Mouse (Mus musculus): ENCODE measurements around the gene Socs7. TPM values are rescaled to one million over a fixed set of nuclear protein-coding genes. Genes with fewer than 3 reads are reported as not detected.
A peak's percentile ranks its signal among the peaks of the same experiment; 100 is the strongest.

Socs7 gene
- polyA plus RNA-seq, 1 experiment from 2014 or later: 2.6 TPM

DNA sequence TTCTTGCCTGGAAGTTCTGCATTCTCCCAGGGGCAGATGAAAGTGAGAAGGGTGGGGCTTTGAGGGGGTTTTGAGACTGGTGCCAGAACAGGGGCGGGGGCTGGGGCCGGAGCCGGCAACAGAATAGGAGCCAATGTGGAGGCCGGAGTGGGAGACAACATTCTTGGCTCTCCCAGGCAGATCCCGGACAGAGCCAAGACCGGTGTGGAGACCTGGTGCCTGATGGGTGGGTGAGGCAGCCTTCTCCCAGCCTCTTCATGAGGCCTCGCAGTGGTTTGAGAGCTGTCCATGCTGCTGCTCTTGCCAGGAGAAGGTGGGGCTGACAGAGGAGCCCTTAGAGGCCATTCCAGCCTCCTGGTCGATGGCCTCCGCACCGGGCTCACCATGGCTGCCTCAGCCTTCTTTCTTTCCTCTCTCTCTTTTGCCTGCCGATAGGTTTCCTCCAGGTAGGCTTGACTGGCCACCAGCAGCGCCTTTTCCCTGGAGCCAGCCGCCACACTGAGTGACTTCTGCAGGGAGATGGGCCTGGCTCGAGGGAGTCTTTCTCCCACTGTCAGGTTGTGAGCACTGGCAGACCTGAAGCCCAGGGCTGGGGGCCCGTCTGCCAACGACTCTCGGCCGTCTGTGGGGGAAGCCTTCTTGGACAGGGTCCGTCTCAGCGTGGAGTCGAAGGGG is 23.9 kb upstream of the Socs7 start:
- Histone ChIP-seq H3K36me3 (ENCODE audit: insufficient read depth, low read length) (no peaks in the 10 kb centered on the region), H3K4me3 (replicated peaks; ENCODE audit: low read depth, low read length) (no peak overlapping the region; the same call in 1 of the 2 replicates), H3K9me3 (replicated peaks; ENCODE audit: low read length) (no peaks in the 10 kb centered on the region), H3K4me1 (replicated peaks; ENCODE audit: insufficient read depth, low read length) (no peaks in the 10 kb centered on the region; the same call in 1 of the 2 replicates), H3K27ac (no peak overlapping the region), H3K9ac (ENCODE audit: low read depth, low read length) (0 out of 2 replicates have a peak overlapping the region, but pooled peaks have one; percentile 5), H3K27me3 (ENCODE audit: insufficient read depth, low read length) (no peaks in the 10 kb centered on the region), H3K4me2 (ENCODE audit: low read length) (peak overlapping the region; percentile 41)
- ATAC-seq (replicated peaks; ENCODE audit: low FRiP score, low read depth) (no peak), DNase-seq (ENCODE audit: low spot score) (no peak)
- WGBS: 48% methylated on average over 21 of the region's 21 CpGs
- no peak for TF ChIP-seq CTCF (IDR thresholded peaks at IDR 0.05; ENCODE audit: low read depth)

DNA sequence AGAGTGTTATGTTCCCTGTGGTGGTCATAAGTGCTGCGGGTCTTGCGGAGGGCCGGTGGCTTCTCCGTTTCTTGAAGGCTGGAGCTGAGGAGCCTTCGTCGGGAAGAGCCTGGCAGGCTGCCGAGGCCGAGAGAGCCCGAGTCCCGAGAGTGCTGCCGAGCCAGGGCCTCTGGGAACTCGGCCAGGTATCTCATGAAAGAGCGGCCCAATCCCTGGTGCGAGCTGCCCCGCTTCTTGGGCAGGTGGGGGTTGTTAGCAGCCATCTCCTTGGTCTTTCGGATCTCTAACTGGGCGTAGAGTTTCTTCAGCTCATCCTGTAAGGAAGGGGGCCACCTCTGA is 23.4 kb upstream of the Socs7 start:
- no peak overlapping the region; the same call in 1 of the 2 replicates for H3K4me3 ChIP-seq (replicated peaks; ENCODE audit: low read depth, low read length)

GRCm38 (mm10) chr11:97343175-97343574 is 19.2 kb upstream of the Socs7 start:
- WGBS: 43% methylated on average over 8 of the region's 8 CpGs
- DNase-seq (ENCODE audit: low spot score): no peak
- H3K9me3 ChIP-seq (replicated peaks; ENCODE audit: low read length): no peaks in the 10 kb centered on the region
- no peak for TF ChIP-seq CTCF (IDR thresholded peaks at IDR 0.05; ENCODE audit: low read depth)
- H3K27me3 ChIP-seq (ENCODE audit: insufficient read depth, low read length): no peaks in the 10 kb centered on the region
- ATAC-seq (replicated peaks; ENCODE audit: low FRiP score, low read depth): no peak
- H3K36me3 ChIP-seq (ENCODE audit: insufficient read depth, low read length): no peaks in the 10 kb centered on the region
- peaks cover 2% of the 10 kb centered on the region; the same call in 1 of the 2 replicates for H3K4me1 ChIP-seq (replicated peaks; ENCODE audit: insufficient read depth, low read length)
- no peak overlapping the region for H3K4me2 ChIP-seq (ENCODE audit: low read length)
- no peak overlapping the region for H3K9ac ChIP-seq (ENCODE audit: low read depth, low read length)
- no peak overlapping the region for H3K27ac ChIP-seq
- no peak overlapping the region for H3K4me3 ChIP-seq (replicated peaks; ENCODE audit: low read depth, low read length)

More for the DNA sequence above, 23.4 kb upstream of the Socs7 start:
- Histone ChIP-seq H3K9me3 (replicated peaks; ENCODE audit: low read length) (no peaks in the 10 kb centered on the region), H3K4me1 (replicated peaks; ENCODE audit: insufficient read depth, low read length) (peaks cover 2% of the 10 kb centered on the region; the same call in 1 of the 2 replicates), H3K9ac (ENCODE audit: low read depth, low read length) (0 out of 2 replicates have a peak overlapping the region, but pooled peaks have one; percentile 5), H3K27ac (no peak overlapping the region), H3K27me3 (ENCODE audit: insufficient read depth, low read length) (no peaks in the 10 kb centered on the region), H3K4me2 (ENCODE audit: low read length) (peak overlapping the region; percentile 41), H3K36me3 (ENCODE audit: insufficient read depth, low read length) (no peaks in the 10 kb centered on the region)
- DNase-seq (ENCODE audit: low spot score): peak; percentile 38
- no peak for TF ChIP-seq CTCF (IDR thresholded peaks at IDR 0.05; ENCODE audit: low read depth)
- WGBS: 43% methylated on average over 17 of the region's 17 CpGs
- ATAC-seq (replicated peaks; ENCODE audit: low FRiP score, low read depth): no peak

DNA sequence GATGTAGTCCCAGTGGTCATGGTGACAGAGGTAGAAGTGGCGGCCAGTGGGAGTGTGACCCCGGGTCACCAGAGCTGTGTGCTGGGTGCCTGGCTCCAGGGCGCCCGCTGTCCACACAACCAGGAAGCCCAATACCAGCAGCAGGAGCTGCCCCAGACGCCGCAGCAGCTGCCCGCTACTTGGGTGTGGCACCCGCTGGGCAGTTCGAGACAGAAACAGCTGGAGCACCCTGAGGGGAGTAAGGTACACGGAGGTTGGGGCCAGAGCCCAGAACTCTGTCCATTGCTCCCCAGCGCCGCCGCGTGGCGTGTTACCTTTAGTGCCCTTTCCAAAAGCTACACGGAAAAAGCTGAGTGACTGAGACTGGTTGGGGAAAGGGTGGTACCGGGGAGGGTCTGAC is 18.7 kb upstream of the Socs7 start:
- Histone ChIP-seq H3K27me3 (ENCODE audit: insufficient read depth, low read length) (no peaks in the 10 kb centered on the region), H3K9me3 (replicated peaks; ENCODE audit: low read length) (no peaks in the 10 kb centered on the region), H3K36me3 (ENCODE audit: insufficient read depth, low read length) (no peaks in the 10 kb centered on the region), H3K4me3 (replicated peaks; ENCODE audit: low read depth, low read length) (no peak overlapping the region), H3K4me1 (replicated peaks; ENCODE audit: insufficient read depth, low read length) (peaks cover 2% of the 10 kb centered on the region; the same call in 1 of the 2 replicates), H3K4me2 (ENCODE audit: low read length) (peak overlapping the region; percentile 3; the same call in 1 of the 2 replicates), H3K9ac (ENCODE audit: low read depth, low read length) (no peak overlapping the region), H3K27ac (no peak overlapping the region)
- ATAC-seq (replicated peaks; ENCODE audit: low FRiP score, low read depth) (0 out of 2 replicates have a peak, but pooled peaks have one; percentile 12), DNase-seq (ENCODE audit: low spot score) (no peak)
- peak; percentile 27; the same call in 1 of the 2 replicates for TF ChIP-seq CTCF (IDR thresholded peaks at IDR 0.05; ENCODE audit: low read depth)
- 37% methylated on average over 17 of the region's 17 CpGs for WGBS

DNA sequence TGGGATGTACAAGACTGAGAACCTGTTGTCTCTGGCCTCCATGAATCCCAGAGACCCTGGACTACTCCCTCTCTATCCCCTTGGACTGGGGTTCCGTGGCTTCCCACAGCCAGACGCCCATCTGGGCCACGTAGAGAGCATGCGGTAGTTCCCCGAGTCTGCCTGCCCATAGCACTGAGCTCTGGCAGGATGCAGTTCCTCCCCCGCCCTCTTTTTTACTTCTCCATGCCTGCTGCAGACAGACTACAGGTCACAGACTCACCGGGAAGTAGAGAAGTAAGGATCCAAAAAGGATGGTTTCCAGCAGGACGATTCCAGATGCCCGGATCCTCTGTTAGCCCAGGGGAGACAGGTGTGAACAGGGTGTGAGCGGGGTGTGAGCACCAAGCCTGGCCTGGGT is 16.9 kb upstream of the Socs7 start:
- Histone ChIP-seq H3K4me2 (ENCODE audit: low read length) (no peak overlapping the region), H3K9me3 (replicated peaks; ENCODE audit: low read length) (no peaks in the 10 kb centered on the region), H3K9ac (ENCODE audit: low read depth, low read length) (no peak overlapping the region), H3K4me3 (replicated peaks; ENCODE audit: low read depth, low read length) (no peak overlapping the region), H3K4me1 (replicated peaks; ENCODE audit: insufficient read depth, low read length) (peaks cover 8% of the 10 kb centered on the region; the same call in 1 of the 2 replicates), H3K27me3 (ENCODE audit: insufficient read depth, low read length) (no peaks in the 10 kb centered on the region), H3K27ac (no peak overlapping the region), H3K36me3 (ENCODE audit: insufficient read depth, low read length) (no peaks in the 10 kb centered on the region)
- DNase-seq (ENCODE audit: low spot score): no peak
- 59% methylated on average over 10 of the region's 10 CpGs for WGBS
- TF ChIP-seq CTCF (IDR thresholded peaks at IDR 0.05; ENCODE audit: low read depth): no peak
- no peak for ATAC-seq (replicated peaks; ENCODE audit: low FRiP score, low read depth)

- H3K27ac ChIP-seq: no peak overlapping the region
- no peak overlapping the region for H3K9ac ChIP-seq (ENCODE audit: low read depth, low read length)
- no peak for ATAC-seq (replicated peaks; ENCODE audit: low FRiP score, low read depth)
- H3K27me3 ChIP-seq (ENCODE audit: insufficient read depth, low read length): no peaks in the 10 kb centered on the region
- H3K9me3 ChIP-seq (replicated peaks; ENCODE audit: low read length): no peaks in the 10 kb centered on the region
- H3K36me3 ChIP-seq (ENCODE audit: insufficient read depth, low read length): no peaks in the 10 kb centered on the region
- WGBS: 88% methylated on average over 9 of the region's 9 CpGs
- no peak for DNase-seq (ENCODE audit: low spot score)
- no peak overlapping the region for H3K4me3 ChIP-seq (replicated peaks; ENCODE audit: low read depth, low read length)
- H3K4me1 ChIP-seq (replicated peaks; ENCODE audit: insufficient read depth, low read length): peaks cover 10% of the 10 kb centered on the region; the same call in 1 of the 2 replicates
- TF ChIP-seq CTCF (IDR thresholded peaks at IDR 0.05; ENCODE audit: low read depth): no peak
- H3K4me2 ChIP-seq (ENCODE audit: low read length): no peak overlapping the region
These were observed 16.0 kb upstream of the Socs7 start for GRCm38 (mm10) chr11:97346383-97346782.
